Mouse (Mus musculus): Measurements from ENCODE around the gene Cacna1c.

The Cacna1c gene

DNA sequence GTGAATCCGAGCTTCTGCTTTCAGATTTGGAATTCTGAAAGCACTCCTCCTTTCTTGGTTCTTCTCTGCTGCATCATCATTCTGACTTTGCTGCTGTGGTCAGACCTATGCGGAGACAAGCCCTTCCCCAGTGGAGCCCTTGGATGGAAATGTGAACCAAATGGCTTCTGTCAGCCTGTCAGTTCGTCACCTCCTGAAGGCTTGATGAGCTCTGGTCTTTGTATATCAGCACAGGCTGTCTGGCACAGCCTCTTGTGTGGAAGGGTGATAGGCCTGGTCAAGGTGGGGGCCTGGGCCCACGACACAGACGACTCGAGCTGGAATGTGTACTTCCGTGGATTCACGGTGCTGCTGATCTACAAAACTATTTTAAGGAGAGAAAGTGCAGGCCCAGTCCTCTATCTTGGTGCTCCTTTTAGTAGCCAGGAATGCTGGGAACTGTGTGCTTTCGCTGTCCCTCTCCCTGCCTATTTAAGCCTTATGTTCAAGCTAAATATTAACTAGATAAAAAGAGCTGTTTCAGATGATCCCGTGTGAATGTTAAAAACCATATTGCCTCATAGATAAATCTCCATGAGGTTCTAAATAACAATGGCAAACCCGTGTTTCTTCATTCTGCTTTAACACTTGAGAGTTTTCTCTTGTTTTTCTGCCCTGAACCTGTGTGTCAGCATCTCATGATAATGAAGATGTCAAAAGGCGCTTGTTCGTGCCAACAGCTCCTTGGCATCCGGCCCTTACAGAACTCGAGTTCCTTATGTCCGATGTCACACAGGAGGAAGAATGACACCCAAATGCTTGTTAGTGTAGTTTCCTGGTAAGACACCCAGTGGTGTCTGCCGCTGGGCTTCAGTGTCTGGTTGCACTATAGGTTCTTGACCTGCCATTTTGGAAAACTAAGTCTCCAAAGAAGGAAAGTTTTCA is at the start of gene Cacna1c:
Gene Cacna1c, minus strand, starts transcription at position 37 of the 924 bp plus-strand sequence.
- in situ Hi-C loops (cut with MboI; ENCODE audit: low pct_unique_long_range_greater_than_20kb in 1 of 2, low sequenced_read_pairs in 2 of 2, unreplicated experiment in 1 of 2) = no loop called here

DNA sequence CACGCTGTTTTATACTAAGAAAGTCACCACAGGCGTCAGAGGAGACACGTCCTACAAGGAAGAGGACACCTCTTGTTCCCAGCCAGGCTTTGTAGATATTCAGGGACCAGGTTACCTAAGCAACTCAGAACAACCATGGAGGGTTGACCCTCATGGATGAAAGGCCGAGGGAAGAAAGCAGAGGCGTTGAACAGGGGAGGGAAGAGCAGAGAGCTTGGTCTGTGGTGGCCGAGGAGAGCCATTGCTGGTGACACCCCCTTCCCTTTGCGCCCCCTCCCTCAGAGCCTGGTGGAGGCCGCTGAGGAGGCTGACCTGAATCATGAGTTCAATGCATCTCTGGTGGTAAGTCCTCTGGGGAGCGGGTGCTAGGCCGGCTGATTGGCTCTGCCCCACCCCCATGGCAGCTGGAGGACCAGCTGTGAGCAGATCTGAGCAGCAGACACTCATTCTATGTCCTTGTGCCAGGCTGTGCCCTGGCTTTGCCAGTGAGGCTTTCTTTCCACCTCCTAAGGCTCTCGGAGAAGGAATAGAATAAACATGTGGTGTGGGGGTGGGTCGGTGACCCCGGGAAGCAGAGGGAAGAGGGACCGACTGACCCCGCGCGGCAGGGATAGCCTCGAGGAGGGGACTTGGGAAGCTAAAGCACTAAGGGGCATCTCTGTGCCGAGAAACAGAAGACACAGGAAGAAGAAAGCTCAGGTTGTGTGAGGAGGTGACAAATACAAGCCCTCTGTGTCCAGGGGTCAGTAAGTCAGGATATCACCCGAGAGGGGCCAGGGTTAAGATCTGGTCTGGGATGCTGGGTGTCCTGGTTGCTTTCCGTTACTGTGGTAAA is 44.9 kb upstream of the Cacna1c start:
- in situ Hi-C loops (cut with MboI; ENCODE audit: low pct_unique_long_range_greater_than_20kb in 1 of 2, low sequenced_read_pairs in 2 of 2, unreplicated experiment in 1 of 2) = no loop called here

DNA sequence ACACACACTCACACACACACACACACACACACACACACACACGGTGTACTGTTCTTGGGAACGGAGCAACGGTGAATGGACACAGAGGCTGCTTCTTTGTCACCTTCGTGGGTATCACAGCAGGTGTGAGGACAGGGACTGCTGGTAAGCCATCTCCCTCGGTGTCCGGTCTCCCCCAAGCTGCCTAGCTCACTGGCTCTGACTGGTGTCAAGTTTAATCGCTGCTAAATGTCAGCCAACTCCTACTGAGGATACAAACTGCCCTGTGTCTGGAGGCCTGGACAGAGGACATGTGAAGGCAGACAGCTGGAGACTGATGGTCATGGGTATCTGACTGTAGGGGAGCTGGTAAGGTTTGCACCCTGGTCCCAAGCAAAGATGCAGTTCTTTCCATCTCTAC is 44.0 kb upstream of the Cacna1c start:
- in situ Hi-C loops (cut with MboI; ENCODE audit: low pct_unique_long_range_greater_than_20kb in 1 of 2, low sequenced_read_pairs in 2 of 2, unreplicated experiment in 1 of 2) = no loop called here

DNA sequence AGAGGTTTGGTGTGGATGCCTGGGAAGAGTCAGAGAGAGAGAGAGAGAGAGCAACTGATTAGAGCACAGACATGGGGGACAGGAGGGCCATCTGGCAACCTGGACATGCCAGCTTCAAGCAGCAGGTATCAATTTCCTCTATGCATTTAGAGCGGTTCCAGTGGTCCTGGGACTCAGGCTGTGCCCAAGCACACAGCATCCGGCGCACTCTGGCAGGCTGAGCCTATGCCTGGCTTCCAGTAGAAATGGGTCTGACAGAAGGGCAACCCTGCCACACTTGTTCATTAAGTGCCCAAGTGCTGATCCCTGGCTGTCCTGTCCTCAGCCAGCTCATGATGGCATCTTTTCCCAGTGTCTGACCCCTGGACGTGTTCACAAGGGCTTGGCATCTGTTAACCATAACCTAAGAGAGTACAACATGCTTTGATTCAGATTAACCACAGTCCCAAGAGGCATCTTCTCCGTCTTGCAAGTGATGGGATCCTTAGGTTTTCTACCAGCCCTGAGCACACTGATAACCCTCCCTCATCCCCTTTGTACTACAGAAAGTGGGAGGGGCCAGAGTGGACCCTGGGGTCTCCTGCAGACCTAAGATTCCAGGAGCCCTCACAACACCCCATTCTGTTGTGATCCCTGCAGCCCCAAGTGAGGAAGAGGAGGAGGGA is 43.3 kb upstream of the Cacna1c start:
- in situ Hi-C loops (cut with MboI; ENCODE audit: low pct_unique_long_range_greater_than_20kb in 1 of 2, low sequenced_read_pairs in 2 of 2, unreplicated experiment in 1 of 2) = loop anchor here in 1 of 2 experiments (10.0 kb wide), 1 partner anchor 205 kb away; no protein-coding TSS in a partner anchor

- in situ Hi-C loops (cut with MboI; ENCODE audit: low pct_unique_long_range_greater_than_20kb in 1 of 2, low sequenced_read_pairs in 2 of 2, unreplicated experiment in 1 of 2) = loop anchor here in 1 of 2 experiments (10.0 kb wide), 1 partner anchor 207 kb away; no protein-coding TSS in a partner anchor
Measured at GRCm38 (mm10) chr6:119237427-119237989, 41.3 kb upstream of the Cacna1c start.

DNA sequence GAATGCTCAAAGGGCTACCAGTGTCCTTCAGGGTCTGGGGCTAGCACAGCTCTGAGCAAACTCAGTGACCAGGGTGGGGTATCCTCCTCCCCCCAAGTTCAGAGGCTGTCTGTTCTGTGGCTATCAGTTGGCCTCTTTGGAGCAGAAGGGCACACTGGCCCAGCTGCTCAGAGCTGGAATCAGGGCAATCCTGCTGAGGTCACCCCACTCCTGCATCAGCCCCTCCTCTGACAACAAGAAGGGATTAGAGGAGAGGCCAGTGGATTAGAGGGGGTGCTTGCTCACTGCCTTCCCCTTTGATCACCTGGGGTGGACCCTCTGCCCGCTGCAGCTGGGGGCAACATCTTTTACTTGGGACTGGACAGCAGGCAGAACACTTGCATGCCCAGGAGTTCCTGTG is 40.0 kb upstream of the Cacna1c start, which contains the start of gene Cacna2d4:
Gene Cacna2d4, plus strand, starts transcription at position 286 of the 400 bp plus-strand sequence.
- in situ Hi-C loops (cut with MboI; ENCODE audit: low pct_unique_long_range_greater_than_20kb in 1 of 2, low sequenced_read_pairs in 2 of 2, unreplicated experiment in 1 of 2) = loop anchor here in 1 of 2 experiments (10.0 kb wide), 1 partner anchor 209 kb away; no protein-coding TSS in a partner anchor

- in situ Hi-C loops (cut with MboI; ENCODE audit: low pct_unique_long_range_greater_than_20kb in 1 of 2, low sequenced_read_pairs in 2 of 2, unreplicated experiment in 1 of 2) = loop anchor here in 1 of 2 experiments (10.0 kb wide), 1 partner anchor 209 kb away; no protein-coding TSS in a partner anchor
Measured at GRCm38 (mm10) chr6:119235441-119235840, 39.2 kb upstream of the Cacna1c start.

GRCm38 (mm10) chr6:119233066-119233465 is 36.8 kb upstream of the Cacna1c start:
- in situ Hi-C loops (cut with MboI; ENCODE audit: low pct_unique_long_range_greater_than_20kb in 1 of 2, low sequenced_read_pairs in 2 of 2, unreplicated experiment in 1 of 2) = loop anchor here in 1 of 2 experiments (10.0 kb wide), 1 partner anchor 212 kb away; no protein-coding TSS in a partner anchor

DNA sequence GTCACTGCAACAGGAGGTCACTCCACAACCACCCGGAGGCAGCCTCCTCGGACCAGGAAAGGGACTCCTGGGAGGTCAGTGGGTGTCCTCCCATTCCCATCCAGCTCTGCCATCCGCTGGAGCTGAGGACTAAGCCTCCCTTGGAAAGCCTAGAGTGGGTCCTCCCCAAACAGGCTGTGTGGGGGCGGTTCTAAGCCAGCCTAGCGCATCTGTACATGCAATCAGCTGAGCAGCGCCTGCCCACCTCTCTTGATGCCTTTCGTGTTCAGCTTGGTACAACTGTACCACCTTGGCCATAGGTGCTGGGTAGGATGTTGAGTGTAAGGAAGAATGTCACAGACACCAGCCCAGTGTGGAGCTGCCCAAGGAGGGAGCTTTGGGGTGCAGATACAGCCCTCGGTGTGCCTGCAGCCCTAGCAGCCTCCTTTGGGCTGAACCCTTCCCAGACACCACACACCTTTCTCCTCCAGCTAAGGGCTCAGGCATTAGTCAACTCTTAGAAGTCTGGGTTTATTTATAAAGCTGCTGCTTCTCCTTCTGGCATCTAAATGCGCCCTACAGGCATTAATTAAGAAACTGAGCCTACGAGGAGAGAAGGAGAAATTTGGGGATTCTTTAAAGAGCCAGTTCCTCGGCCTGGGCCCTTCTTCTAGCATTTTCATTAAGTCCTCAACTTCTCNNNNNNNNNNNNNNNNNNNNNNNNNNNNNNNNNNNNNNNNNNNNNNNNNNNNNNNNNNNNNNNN is 32.8 kb upstream of the Cacna1c start:
- in situ Hi-C loops (cut with MboI; ENCODE audit: low pct_unique_long_range_greater_than_20kb in 1 of 2, low sequenced_read_pairs in 2 of 2, unreplicated experiment in 1 of 2) = loop anchor here in 1 of 2 experiments (10.0 kb wide), 1 partner anchor 216 kb away; no protein-coding TSS in a partner anchor

DNA sequence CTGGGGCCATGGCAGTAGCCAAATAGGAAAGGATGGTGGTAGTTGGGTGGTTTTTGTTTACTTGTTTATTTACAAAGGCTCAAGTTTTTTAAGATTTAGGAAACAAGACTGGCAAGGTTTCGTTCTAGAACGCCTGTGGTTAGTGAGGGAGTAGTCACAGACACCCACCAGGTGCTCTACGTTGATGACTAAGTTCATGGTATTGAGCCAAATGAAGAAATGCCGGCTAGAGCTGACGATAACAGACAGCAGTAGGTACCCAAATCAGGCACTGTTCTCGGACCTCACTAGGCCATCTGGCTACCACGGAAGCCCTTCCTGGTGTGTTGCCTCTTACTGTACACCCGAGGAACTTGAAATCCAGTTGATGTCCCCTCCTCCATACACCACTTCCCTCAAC is 30.8 kb upstream of the Cacna1c start:
- in situ Hi-C loops (cut with MboI; ENCODE audit: low pct_unique_long_range_greater_than_20kb in 1 of 2, low sequenced_read_pairs in 2 of 2, unreplicated experiment in 1 of 2) = loop anchor here in 1 of 2 experiments (10.0 kb wide), 1 partner anchor 218 kb away; no protein-coding TSS in a partner anchor

DNA sequence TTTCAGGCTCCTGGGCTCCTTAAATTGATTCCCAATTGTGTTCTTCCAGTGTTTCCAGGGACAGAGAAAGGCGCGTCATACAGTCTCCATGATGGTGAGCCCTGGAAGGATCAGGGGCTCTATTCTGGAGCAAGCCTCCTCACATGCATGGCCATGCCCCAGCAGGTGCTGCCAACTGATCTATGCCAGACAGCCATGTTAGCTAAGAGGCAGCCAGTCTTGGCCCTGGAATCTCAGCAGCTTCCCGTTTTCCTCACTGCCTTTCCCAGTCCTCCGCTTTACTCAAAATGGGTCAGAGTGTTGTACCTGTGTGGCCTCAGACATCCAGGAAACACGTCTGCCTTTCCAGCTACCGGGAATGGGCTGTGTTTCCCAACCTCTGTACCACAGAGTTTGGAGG is 29.5 kb upstream of the Cacna1c start:
- in situ Hi-C loops (cut with MboI; ENCODE audit: low pct_unique_long_range_greater_than_20kb in 1 of 2, low sequenced_read_pairs in 2 of 2, unreplicated experiment in 1 of 2) = loop anchor here in 1 of 2 experiments (10.0 kb wide), 1 partner anchor 219 kb away; no protein-coding TSS in a partner anchor

DNA sequence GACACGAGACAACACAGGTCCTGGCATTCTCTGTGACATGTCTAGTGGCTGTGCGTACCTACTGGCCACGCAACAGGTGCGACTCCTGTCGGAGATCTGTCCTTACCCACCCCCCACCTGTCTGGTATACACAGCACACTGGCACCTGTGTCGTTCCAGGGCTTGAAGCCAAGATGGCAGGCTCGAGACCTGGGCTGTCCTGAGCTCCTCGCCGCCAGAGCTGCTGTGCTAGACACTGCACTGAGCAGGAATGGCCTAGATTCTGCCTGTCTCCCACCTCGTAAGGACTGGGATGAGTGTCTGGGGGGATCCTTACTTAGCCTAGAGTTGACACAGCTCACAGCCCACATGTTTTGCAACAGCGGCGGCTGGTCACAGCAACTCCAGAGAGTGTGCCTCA is 29.0 kb upstream of the Cacna1c start:
- in situ Hi-C loops (cut with MboI; ENCODE audit: low pct_unique_long_range_greater_than_20kb in 1 of 2, low sequenced_read_pairs in 2 of 2, unreplicated experiment in 1 of 2) = loop anchor here in 1 of 2 experiments (10.0 kb wide), 1 partner anchor 220 kb away; no protein-coding TSS in a partner anchor

- in situ Hi-C loops (cut with MboI; ENCODE audit: low pct_unique_long_range_greater_than_20kb in 1 of 2, low sequenced_read_pairs in 2 of 2, unreplicated experiment in 1 of 2) = loop anchor here (5.0 to 10.0 kb wide), 3 partner anchors 123 to 220 kb away; no protein-coding TSS in a partner anchor
Measured at GRCm38 (mm10) chr6:119224451-119225195, 28.4 kb upstream of the Cacna1c start.

GRCm38 (mm10) chr6:119220297-119220696 is 24.1 kb upstream of the Cacna1c start:
- in situ Hi-C loops (cut with MboI; ENCODE audit: low pct_unique_long_range_greater_than_20kb in 1 of 2, low sequenced_read_pairs in 2 of 2, unreplicated experiment in 1 of 2) = loop anchor here (5.0 to 10.0 kb wide), 3 partner anchors 127 to 225 kb away; no protein-coding TSS in a partner anchor

DNA sequence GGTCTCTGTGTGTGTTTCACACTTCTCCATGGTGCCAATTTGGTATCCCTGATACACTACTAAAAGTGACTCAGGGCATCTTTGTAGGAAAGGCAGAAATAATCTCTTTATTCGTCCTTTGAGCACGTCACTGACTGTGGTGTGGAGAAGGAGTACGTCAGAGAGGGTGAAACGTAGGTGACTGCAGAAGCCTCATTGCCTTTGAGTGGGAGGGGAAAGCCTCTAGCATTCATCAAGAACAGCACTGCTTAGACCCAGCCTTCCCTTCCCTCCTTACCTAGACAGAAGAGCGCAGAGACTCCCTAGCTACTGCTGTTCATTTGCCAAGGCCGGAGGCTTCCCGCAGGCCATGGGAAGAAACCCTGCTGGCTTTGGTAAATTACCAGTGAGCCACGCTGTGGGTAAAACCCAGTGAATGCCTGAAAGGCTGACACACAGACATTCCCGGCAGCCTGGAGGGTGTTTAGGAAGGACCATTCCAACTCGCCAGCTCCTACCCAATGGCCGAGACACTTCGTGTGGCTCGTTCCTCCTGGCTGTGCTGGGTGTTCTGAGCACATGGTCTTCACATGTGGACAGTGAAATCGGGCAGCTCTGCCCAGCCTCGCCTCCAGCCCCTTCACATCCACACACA is 23.1 kb upstream of the Cacna1c start:
- in situ Hi-C loops (cut with MboI; ENCODE audit: low pct_unique_long_range_greater_than_20kb in 1 of 2, low sequenced_read_pairs in 2 of 2, unreplicated experiment in 1 of 2) = no loop called here

- in situ Hi-C loops (cut with MboI; ENCODE audit: low pct_unique_long_range_greater_than_20kb in 1 of 2, low sequenced_read_pairs in 2 of 2, unreplicated experiment in 1 of 2) = no loop called here
Measured at GRCm38 (mm10) chr6:119218591-119218990, 22.4 kb upstream of the Cacna1c start.
